Mouse (Mus musculus) kidney, adult 9 months (tissue): Measurements from ENCODE around the gene Calm3.
"Not testable (repeated sequence)": the region's sequence is repeated elsewhere in the genome, so short reads cannot be mapped to it uniquely, and the experiment has no call there.

Experiments used
- DNase-seq: peaks from one replicate; pipeline ENCODE4 v3.0.0; 2022

The Calm3 gene

DNA sequence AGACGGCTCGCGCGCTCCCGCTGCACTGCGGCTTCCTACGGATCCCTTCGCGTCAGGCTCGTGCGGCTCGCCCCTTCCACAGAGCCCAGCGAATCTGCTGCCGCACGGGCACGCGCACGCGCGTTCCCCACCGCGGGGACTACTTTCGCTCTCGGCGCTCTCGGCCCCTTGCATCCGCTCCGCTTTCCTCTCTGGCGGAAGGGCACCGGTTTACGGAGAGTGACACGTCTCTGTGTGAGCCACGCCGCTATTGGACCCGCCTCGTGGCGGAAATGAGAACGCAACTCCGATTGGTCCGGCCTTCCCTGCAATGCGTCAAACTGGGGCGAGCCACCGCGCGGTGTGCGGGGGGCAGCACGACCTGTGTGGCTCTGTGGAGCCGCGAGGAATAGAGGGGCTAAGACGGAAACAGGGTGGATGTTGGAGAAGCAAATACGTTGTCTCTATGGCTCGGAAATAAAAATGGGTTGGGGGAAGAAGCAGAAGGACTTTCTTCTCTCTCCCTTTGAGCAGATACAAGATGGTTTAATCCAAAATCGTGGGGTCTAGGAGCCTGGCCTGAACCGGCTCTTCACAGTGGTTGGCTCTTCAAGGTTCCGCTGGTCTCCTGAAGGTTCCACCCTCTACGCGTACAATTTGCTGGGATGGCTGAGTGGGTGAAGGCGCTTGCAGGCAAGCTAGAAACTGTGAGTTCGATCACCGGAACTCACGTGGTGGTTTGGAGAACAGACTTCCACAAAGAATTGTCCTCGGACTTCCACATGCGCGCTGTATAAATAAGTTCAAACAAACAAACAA lies at the start of gene Calm3:
Calm3 (minus strand) TSS at position 78 of the 798 bp plus-strand sequence.
- DNase-seq = peak; percentile 100

DNA sequence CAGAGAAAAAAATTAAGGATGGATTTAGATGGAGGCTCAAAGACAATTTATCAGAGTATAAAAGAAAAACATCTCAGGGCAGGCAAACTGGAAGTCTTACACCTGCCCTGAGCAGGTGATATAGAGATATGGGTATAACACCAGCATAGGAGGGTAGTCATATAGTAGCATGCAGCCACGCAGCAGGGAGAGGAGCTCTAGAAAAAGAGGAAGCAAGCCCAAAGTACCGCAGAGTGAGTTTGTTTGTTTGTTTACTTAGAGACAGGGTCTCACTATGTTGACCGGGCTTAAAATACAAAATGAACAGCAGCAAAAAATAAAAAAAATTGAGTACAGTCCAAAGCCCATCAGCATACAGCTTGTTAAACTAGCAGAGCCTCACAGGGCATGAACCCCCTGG lies 47.2 kb upstream of the Calm3 start:
- no peak for DNase-seq

DNA sequence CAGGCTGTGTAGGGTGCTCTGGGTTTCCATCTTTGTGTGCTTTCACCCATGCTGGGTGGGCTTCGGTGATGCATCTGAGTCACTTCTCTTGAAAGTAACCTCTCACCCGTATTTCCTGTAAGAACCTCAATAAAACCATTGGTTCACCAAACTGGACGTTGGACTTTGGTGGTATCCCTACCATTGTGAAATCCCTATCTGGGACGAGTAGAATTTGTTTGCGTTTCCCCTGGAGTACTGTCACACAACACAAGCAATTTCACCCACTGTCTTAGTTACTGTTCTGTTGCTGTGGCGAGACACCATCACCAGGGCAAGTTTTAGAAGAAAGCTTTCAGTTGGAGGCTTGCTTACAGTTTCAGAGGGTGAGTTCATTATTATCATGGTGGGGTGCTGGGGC lies 44.5 kb upstream of the Calm3 start:
- DNase-seq = no peak

DNA sequence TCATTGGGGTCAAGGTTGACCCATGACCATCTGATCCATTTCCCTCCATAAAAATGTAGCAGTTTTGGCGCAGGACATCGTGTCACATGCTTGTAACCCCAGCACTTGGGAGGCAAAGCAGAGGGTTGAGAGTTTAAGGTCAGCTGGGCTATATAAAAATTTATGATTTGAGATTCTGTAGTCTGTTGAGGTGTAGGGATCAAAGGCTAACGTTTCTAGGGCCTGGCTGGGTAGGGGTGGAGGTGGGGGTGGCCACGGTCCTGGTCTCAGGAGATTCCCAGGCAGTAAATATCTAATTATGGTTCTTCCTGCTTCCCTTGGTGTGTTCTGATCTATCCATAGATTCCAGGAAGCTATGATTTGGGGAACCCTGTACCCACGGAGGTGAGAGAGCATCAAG lies 37.8 kb upstream of the Calm3 start:
- no peak for DNase-seq

DNA sequence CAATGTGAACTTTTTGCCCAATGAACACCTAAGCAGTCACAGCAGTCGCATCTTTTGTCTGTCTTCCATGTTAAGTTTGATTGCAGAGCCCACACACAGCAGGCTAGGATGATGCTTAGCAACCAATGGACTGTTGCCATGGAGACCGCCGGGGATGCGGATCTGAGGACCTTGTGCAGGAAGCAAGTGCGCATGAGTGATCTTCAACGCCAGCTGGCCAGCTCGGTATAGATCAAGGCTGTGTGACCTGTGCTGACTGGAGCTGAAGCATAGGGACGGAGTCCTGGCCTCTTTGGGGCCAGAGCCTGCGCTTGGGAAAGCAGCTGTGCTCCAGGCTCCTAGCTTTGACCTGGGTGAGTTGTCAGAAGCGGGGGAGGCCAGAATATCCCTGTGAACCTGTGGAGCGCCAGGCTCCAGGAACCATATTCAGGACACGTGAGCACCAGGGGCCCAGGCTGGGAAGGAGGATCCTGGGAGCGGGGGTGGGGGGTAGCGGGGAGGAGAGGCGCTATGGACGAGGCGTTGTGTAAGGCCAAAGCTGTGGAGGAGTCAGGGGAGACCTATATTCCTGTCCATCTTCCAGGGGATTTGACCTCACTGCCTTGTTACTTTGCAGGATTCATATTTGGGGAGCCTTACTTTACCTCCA lies 35.7 kb upstream of the Calm3 start, which contains the start of gene Pnmal1:
Pnmal1 (plus strand) TSS at position 141 of the 649 bp plus-strand sequence.
- DNase-seq = no peak

DNA sequence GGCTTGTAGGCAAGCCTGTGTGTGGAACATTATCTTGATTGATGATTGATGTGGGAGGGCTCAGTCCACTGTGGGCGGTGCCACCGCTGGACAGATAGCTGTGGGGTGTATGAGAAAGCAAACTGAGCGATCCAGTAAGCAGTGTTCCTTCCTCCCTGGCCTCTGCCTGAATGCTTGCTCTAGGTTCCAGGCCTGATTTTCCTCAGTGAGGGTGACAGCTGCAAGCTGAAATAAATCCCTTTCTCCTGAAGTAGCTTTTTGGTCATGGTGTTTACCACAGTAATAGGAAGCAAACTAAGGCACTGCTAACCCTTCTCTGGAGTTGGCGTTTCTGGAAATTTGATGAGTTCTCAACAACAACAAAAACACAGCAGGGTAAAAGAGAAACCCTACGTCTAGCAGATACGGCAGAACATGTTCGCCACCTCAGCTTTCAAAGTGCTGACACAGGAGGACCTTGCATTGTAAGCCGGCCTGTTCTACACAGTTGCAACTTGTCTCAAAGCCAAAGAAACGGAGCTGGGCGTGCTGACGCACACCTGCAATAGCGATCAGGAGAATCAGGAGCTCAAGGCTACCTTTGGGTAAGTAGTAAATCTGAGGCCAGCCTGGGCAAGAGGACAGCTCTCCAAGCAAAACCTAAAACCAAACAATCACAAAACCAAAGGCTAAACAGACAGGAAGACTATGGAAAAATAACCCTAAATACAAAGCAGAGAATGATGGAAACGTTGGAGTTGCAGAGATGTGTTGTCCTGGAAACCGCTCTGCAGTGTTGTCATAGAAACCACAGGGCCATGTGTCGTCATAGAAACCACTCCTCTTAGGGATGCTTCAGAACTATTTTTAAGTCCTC lies 32.7 kb upstream of the Calm3 start:
- DNase-seq = no peak

DNA sequence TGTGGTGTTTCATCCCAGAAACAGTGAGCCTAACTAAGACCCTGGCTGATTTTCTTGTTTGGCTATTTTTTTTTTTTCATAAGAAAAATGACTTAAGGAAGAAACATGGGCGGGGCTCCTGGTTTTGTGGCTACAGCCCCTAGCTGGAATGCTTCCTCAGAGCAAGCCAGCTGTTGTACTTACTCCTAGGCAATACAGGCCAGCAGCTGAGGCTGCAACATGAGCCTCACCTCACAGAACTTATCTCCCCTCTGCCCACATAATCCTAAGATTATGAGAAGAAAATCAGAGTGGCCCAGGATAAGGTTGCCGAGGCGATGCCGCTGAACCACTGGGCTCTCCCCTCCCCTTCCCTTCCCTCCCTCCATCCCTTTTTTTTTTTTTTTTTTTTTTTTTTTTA lies 31.8 kb upstream of the Calm3 start:
- DNase-seq = no peak

DNA sequence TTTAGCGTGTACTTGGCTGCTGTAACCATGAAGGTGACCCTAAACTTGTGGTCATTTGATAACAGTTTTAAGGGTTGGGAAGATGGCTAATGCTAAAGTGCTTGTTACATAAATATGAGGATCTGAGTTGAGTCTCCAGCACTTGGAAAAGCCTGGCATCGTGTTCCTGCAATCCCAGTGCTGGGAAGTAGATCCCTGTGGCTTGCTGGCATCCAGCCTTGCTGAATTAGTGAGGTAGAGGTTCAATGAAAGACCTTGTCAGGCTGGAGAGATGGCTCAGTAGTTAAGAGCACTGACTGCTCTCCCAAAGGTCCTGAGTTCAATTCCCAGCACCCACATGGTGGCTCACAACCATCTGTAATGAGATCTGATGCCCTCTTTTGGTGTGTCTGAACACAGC lies 29.9 kb upstream of the Calm3 start:
- DNase-seq = not testable (repeated sequence)

DNA sequence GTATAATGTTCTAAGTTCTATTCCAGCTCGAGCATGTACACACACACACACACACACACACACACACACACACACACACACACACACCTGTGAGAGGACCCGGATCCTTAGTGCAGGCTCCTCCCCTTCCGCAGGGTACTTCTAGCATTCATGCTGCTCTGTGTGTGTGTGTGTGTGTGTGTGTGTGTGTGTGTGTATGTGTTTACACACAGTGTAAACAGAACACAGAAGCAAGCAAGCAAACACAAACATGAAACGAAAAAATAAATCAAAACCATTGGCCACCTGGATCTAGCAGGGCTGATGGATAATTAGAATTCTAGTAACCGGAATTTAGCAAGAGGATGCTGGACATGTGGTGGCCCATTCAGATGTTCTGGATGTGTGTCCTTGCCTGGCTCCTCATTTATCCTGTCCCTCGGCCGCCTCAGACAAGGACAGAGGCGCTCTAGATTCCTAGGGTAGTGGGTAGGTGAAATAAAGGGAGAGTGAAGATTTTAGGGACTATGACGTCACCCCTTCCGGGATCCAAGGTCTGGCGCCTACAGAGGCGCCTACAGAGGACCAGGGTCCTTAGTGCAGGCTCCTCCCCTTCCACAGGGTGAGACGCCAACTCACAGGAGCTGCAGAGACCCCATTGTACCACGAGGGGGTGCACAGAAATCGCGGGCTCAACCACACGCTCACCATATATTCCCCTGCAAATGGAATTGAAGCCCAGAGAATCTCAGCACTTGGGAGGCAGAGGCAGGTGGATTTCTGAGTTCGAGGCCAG lies 27.1 kb upstream of the Calm3 start:
- peak; percentile 75 for DNase-seq

DNA sequence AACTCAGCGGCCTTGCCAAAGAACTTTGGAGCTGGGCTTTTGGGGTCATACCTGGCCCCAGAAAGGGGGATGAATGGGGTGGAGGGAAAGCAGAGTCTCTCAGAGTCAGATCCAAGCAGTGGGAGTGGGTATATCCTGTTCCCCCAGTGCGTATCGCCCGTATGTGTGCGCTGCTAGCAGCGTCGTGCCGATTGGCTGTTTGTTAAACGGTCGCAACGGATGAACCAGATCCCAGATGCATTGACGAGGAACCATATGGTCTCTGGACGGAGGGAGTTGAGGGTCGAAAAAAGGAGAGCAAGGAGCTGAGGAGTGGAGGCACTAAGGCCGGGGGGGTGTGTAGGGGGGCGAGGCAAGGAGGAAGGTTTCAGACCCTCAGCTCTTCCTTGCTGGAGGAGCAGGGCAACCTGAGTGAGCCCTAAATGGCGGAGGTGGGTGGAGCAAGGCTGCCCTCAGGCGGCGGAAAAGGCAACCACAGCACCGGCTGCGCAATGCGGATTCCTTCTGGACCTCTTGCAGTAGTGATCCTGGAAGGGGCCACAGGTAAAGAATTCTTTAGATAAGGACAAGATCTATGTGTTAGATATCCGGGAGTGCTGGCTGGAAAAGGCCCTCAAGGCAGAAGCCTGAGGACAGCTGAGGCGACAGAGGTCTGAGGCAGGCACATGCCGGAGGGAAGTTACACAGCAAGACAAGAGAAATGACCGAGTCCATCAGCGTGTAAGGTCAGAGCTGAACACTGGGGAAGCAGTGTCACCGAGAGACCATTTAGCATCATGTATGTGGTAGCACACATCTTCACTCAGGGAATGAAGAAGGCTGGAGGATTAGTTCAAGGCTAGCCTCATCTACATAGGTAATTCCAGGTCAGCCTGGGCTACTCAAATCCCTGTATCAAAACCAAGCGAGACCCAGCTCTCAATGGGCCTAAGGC lies 26.3 kb upstream of the Calm3 start:
- DNase-seq = peak; percentile 74

DNA sequence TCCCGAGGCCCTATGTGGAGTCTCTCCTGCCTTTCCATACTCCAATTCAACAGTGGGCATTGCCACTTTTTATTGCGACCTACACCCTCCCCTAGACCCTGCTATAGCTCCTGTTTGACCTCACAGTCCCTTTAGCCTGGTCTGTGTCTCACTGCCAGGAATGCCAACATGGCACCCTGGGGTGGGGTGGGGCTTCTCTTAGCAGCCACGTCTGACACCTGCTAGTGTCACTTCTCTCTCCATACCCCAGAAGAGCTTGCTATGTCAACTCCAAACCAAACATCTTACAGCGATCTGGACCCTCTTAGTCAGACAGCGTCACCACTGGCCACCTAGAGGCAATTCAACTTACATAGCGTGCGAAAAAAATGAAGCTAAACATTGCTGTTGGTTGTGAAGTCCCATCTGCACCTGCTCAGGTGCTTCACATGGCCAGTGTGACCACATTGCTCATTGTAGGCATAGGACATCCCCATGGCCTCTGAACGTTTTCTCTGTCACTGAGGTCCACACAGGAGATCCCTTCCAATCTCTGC lies 25.1 kb upstream of the Calm3 start:
- DNase-seq = no peak

DNA sequence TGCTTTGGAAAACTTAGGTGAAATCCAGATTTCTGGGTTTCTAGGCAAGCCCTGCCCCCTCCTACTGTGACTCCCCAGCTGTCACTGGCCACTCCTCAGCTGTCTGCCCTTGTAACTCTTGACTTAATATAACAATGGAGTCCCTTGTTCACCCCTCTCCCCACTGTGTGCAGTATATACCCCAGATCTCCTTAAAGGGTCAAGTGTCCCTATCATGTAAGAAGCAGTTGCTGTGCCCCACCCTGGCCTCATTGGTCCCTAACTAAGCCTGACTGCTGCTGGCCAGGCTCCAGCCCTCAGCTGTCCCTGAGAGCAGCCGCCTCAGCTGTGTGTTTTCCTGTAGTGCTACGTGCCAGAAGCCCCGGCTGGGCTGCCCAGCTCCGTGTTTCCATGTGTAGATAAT lies 24.0 kb upstream of the Calm3 start:
- no peak for DNase-seq

DNA sequence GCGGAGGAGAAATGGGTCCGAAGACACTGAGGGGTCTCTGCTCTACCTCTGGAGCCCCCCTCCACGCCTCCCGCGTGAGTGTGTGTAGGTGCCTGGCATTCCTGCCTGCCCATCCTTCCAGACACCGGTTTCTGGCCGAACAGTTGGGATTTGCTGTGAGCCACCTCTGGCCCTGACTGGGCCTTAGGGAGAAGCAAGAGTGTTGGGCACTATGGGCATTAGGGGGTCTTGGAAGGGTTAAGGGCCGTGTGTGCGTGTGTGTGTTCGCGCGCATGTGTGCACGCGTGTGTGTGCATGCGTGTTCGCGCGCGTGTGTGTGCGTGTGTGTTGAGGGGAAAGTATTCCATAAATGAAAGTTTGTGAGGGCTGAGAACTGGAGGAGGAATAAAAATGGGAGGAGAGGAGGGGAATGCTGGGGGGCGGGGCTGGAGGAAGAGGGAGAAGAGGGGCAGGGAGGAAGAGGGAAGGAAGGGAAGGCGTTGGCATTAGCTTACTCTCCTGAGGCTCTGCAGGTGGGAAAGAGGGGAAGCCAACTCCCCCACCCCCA lies 23.5 kb upstream of the Calm3 start:
- DNase-seq = no peak

DNA sequence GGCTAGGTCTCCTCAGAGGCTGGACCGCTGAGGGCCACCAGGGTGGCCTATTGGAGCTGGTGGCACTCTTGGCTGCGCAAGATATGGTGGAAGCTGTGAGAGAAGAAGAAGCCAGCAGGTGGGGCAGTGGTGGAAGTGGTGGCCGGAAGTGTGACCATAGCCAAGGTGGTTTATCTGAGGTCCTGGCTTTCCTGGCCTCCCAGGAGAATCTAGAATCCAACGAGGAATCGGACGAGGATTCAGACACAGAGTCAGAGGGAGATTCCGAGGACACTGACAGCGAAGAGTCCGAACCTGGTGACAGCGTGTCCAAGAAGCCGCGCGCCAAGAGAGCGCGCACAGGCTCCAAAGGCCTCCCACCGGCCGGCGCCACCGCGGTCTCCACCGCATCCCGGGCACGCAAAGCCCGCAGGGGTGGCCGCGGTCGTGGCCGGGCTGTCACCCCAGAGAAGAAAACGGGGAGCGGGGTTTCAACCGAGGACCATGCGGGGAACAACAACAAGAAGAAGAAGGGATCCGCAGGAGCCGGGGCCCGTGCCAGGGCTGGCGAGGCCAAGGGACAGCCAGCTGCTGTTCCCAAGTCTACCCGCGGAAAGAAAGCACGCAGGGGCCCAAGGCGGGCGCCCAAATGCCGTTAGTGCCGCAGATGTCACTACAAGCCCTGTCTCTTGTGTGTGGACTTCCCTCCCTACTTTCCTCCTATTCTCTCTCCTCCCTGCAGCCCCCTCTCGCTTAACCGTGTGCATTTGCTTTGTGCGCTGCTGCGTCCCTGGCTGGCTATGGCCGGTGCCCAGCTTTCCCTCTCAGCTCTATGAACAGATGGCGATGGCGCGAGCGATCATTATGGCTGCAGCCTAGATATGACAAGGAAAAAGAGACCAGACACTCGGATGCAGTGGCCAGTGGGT lies 22.8 kb upstream of the Calm3 start:
- no peak for DNase-seq

DNA sequence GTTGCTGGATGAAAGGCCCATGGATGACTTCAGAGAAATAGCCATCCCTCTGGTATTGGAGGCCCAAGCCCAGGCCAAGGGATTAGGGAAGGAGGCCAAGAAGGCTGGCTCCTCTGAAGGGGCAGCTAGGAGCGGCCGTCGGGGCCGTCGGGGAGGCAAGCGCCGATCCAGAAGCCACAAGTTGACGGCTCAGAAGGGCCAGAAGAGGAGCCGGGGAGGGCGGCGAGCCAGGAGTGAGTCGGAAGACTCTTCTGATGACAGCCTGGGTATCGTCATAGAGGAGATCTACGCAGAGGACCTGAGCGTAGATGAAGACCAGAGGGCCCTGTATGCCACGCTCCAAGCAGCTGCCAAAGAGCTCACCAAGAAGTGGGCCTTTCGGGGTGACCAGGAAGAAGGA lies 21.5 kb upstream of the Calm3 start:
- no peak for DNase-seq

DNA sequence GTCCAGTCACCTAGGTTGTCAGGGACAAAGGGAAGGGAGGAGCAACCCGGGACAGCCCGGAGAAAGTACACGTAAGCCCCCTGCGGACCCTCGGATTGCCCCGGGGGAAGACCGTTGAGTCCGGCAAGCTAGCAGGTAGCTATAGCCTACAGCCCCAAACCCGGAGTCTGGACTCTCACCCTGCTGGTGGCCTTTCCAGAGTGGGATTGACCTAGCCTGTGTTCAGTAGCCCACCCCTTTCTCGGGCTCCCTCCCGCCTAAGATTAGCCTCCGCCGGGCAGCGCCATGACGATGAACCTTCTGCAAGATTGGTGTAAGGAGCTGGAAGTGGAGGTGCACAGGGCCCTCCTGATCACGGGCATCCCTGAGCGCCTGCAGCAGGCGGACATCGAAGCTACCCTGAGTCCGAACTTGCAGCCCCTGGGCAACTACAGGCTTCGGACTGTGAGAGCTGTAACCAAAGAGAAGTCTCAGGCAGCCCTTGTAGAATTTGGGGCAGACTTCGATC lies 20.9 kb upstream of the Calm3 start:
- DNase-seq = no peak

DNA sequence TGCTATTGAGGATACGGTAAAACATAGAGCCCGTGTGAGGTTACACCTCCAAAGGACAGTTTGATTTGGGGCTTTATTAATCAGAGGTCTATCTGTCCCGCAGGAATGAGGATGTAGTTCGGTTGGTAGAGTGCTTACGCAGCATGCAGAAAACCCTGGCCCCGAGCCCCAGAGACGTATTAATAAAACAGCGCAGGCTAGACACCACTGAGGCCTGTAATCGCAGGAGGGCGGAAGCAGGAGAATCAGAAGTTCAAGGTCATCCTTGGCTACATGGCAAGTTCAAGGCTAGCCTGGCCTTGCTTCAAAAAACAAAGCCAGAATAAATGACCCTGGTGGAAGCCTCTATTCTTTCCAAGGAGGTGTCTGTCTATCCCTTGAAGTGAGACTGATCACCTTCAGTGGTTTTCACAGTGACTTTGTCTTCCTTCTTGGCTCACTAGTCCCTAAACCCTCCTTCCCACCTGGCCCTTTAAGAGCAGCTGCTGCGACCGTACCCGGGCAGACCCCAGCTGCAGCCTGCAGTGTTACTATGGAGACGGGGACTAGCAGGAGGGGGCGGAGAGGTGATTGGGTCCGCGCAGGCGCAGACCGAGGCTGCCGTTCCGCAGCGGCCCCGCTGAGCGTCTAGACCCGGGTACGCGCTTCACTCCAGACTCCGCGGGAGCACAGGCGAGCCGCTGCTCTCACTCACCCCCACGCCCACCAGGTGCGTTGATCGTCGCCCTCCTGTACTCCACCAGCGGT lies 20.3 kb upstream of the Calm3 start, which contains the start of gene Pnmal2:
Pnmal2 (plus strand) TSS at position 622 of the 747 bp plus-strand sequence.
- DNase-seq = peak; percentile 68

DNA sequence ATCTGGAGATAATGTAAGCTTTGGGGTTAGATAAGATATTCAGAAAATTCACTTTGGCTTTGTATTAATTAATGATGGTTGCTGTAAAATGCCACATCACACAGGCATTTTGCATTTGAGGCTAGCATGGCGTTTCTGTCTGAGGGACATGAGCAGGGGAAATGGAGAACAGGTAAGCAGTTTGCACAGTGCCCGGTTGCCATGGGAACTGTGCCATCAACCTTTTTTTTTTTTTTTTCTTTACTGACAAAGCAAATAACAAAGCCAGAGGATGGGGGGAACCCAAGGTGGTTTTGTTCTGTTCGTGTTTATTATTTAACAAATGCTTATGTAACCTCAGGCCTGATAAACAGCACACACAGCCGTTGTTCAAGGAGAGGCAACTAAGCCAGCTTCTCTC lies 18.9 kb upstream of the Calm3 start:
- DNase-seq = no peak

DNA sequence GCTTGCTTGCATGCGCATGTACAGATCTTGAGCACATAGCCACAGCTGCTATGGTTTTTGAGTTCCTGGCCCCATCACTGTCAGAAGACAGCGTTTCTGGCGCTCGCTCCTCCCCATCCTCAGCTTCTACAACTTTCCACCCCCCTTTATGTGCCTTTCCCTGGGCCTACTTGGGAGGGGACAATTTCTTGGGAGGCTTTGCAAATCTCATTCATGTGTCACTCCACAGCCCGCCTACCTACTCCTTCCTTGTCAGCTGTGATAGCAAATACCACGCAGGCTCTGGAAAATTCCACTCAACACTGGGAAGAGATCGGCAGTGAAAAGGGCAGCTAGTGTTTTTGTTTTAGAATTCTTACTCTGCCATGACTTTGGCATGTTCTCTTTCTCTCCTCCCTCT lies 16.4 kb upstream of the Calm3 start:
- no peak for DNase-seq
